Comparison of ENCODE assay signal across 28 mouse cellular contexts in the genomic region with DNA sequence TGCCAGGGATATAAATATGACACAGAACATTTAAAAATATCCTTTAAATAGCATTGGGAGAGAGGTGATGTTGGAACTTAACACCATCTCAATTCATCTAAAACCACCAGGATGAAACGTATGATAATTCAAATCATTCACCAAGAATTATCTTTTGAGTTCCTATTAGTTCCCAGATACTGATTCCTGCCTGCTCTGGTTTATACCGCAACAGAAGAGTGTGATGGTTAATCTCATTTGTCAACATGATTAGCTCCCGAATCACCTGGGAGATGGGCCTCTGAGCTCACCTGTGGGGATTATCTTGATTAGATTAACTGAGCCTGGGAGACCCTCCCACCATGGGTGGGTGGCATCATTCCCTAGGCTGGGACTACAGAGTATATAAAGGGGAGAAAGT. TPM values are rescaled to one million over a fixed set of nuclear protein-coding genes. Genes with fewer than 3 reads are reported as not detected.
"Had no signal": no experiment of that assay in that cellular context is flagged by ENCODE, and none has a peak within 500 bp of the region (broad histone marks: within the 10 kb centered on the region; RNA-seq: fewer than 3 reads in every experiment).

No protein-coding gene starts in this region.

- ATAC-seq: forebrain, embryonic 13.5 days; forebrain, embryonic 14.5 days; forebrain, embryonic 15.5 days; forebrain, embryonic 16.5 days; forebrain, postnatal 0 days had no signal

- H3K27me3 ChIP-seq: embryonic facial prominence, embryonic 12.5 days; embryonic facial prominence, embryonic 13.5 days; embryonic facial prominence, embryonic 15.5 days; forebrain, embryonic 12.5 days; forebrain, embryonic 13.5 days; forebrain, embryonic 15.5 days had no signal

- H3K27ac ChIP-seq: embryonic facial prominence, embryonic 10.5 days; embryonic facial prominence, embryonic 12.5 days; embryonic facial prominence, embryonic 13.5 days; embryonic facial prominence, embryonic 15.5 days; forebrain, embryonic 10.5 days; forebrain, embryonic 12.5 days; forebrain, embryonic 13.5 days; forebrain, embryonic 15.5 days; gastrocnemius, adult 2 months; heart, adult 2 months had no signal

- DNase-seq: cerebellum, adult 9-11 months; cerebellum, postnatal 10 days; cerebellum, postnatal 14 days; cerebellum, postnatal 25 days; cerebellum, postnatal 36 days; embryo, embryonic 11 days; forebrain, postnatal 0 days; gastrocnemius, adult 2 months; gastrocnemius, postnatal 10 days; gastrocnemius, postnatal 14 days; gastrocnemius, postnatal 25 days; gastrocnemius, postnatal 36 days; heart, adult 11 months; heart, adult 18-20 months; heart, adult 2 months had no signal

- H3K4me3 ChIP-seq: embryonic facial prominence, embryonic 10.5 days; embryonic facial prominence, embryonic 12.5 days; embryonic facial prominence, embryonic 13.5 days; embryonic facial prominence, embryonic 15.5 days; erythroblast, embryonic 14.5 days; forebrain, embryonic 10.5 days; forebrain, embryonic 12.5 days; forebrain, embryonic 13.5 days; forebrain, embryonic 15.5 days; gastrocnemius, adult 2 months; heart, adult 2 months had no signal

- H3K4me2 ChIP-seq: embryonic facial prominence, embryonic 12.5 days; embryonic facial prominence, embryonic 13.5 days; embryonic facial prominence, embryonic 15.5 days; forebrain, embryonic 12.5 days; forebrain, embryonic 13.5 days; forebrain, embryonic 15.5 days had no signal

- H3K4me1 ChIP-seq: embryonic facial prominence, embryonic 10.5 days; embryonic facial prominence, embryonic 12.5 days; embryonic facial prominence, embryonic 13.5 days; embryonic facial prominence, embryonic 15.5 days had no signal

- H3K9ac ChIP-seq: embryonic facial prominence, embryonic 12.5 days; embryonic facial prominence, embryonic 13.5 days; embryonic facial prominence, embryonic 15.5 days; forebrain, embryonic 12.5 days; forebrain, embryonic 13.5 days; forebrain, embryonic 15.5 days; forebrain, postnatal 0 days had no signal

- H3K9me3 ChIP-seq: embryonic facial prominence, embryonic 10.5 days; embryonic facial prominence, embryonic 12.5 days; embryonic facial prominence, embryonic 13.5 days; embryonic facial prominence, embryonic 15.5 days; forebrain, embryonic 10.5 days; forebrain, embryonic 12.5 days; forebrain, embryonic 13.5 days; forebrain, embryonic 15.5 days had no signal

- H3K36me3 ChIP-seq: embryonic facial prominence, embryonic 12.5 days; embryonic facial prominence, embryonic 13.5 days; embryonic facial prominence, embryonic 15.5 days; forebrain, embryonic 15.5 days had no signal

RNA-seq across cellular contexts. Expression of a gene that starts 41.0 kb away (rescaled TPM):
- total RNA-seq: common myeloid progenitor, adult 5-6 weeks; granulocyte monocyte progenitor cell, adult 5-6 weeks had no signal
- polyA plus RNA-seq: erythroblast, embryonic 14.5 days had no signal
